Mouse (Mus musculus) CH12.LX (cell line): ENCODE measurements around the gene Spdef. TPM values are rescaled to one million over a fixed set of nuclear protein-coding genes. Genes with fewer than 3 reads are reported as not detected.

Source experiments
- DNase-seq: peaks from one replicate; pipeline ENCODE4 v3.0.0-alpha.2; 2013; ENCODE audit errors: extremely low read depth
- H3K27ac ChIP-seq: 2 replicates; pipeline ENCODE4 v1.5.1; 2012; ENCODE audit warnings: low read depth, mild to moderate bottlenecking, control low read depth, moderate library complexity; ENCODE audit not compliant: insufficient read depth
- H3K27me3 ChIP-seq: replicated peaks from 2 replicates; pipeline ENCODE3; 2012; ENCODE audit warnings: inconsistent platforms
- H3K36me3 ChIP-seq, 2 experiments: replicated peaks in 1 of 2; 2 replicates each; pipeline versions ENCODE3 to v1.6.1; 2012; ENCODE audit warnings: inconsistent platforms in 1 of 2, low read length in 1 of 2, mild to moderate bottlenecking in 1 of 2, mixed read lengths in 1 of 2, moderate library complexity in 1 of 2; ENCODE audit not compliant: control insufficient read depth in 1 of 2, insufficient read depth in 1 of 2
- H3K4me1 ChIP-seq, 2 experiments: 2 replicates each; pipeline ENCODE4 v1.6.1; 2012; ENCODE audit warnings: inconsistent platforms in 1 of 2, moderate library complexity in 1 of 2; ENCODE audit not compliant: insufficient read depth in 2 of 2, control insufficient read depth in 1 of 2
- H3K4me2 ChIP-seq: 2 replicates; pipeline ENCODE4 v1.6.1; 2012; ENCODE audit warnings: low read depth, mild to moderate bottlenecking, control low read depth; ENCODE audit not compliant: poor library complexity, insufficient read depth, severe bottlenecking
- H3K4me3 ChIP-seq, 3 experiments: fragments of 150-350 bp in 1 of 3; sonication (generic) in 1 of 3; replicated peaks in 1 of 3; 2 replicates each; pipeline versions ENCODE3 to v1.5.1; 2011 to 2012; ENCODE audit warnings: low read depth in 2 of 3, low read length in 2 of 3, mild to moderate bottlenecking in 2 of 3, moderate library complexity in 2 of 3, control low read depth in 1 of 3, improper control_type of control experiment in 1 of 3, inconsistent platforms in 1 of 3, mixed read lengths in 1 of 3; ENCODE audit not compliant: poor library complexity in 1 of 3
- H3K79me2 ChIP-seq: replicated peaks from 2 replicates; pipeline ENCODE4 v1.6.1; 2012; ENCODE audit warnings: mild to moderate bottlenecking, moderate library complexity; ENCODE audit not compliant: control insufficient read depth, poor library complexity, insufficient read depth, severe bottlenecking; ENCODE audit errors: extremely low read depth
- H3K9ac ChIP-seq: 2 replicates; pipeline ENCODE4 v1.6.1; 2012; ENCODE audit warnings: low read depth, mild to moderate bottlenecking, control low read depth, moderate library complexity; ENCODE audit not compliant: insufficient read depth
- H3K9me3 ChIP-seq: replicated peaks from 2 replicates; pipeline ENCODE3; 2012; ENCODE audit warnings: low read length, inconsistent platforms, mixed read lengths
- BHLHE40 ChIP-seq: IDR thresholded peaks from 2 replicates; pipeline ENCODE4 v1.6.1; 2011; ENCODE audit warnings: mild to moderate bottlenecking, low read depth, low read length, improper control_type of control experiment
- CHD1 ChIP-seq: IDR thresholded peaks from 2 replicates; pipeline ENCODE4 v1.6.1; 2012; ENCODE audit warnings: low read depth, low read length, improper control_type of control experiment, inconsistent platforms
- CHD2 ChIP-seq: IDR thresholded peaks from 2 replicates; pipeline ENCODE4 v1.6.1; 2011; ENCODE audit warnings: low read length, improper control_type of control experiment
- CTCF ChIP-seq, 2 experiments: IDR thresholded peaks in 1 of 2; conservative IDR thresholded peaks in 1 of 2; 2 replicates each; pipeline ENCODE4 v1.5.1; 2011 to 2012; ENCODE audit warnings: low read depth in 2 of 2, low read length in 2 of 2, improper control_type of control experiment in 1 of 2, inconsistent platforms in 1 of 2, mild to moderate bottlenecking in 1 of 2, moderate library complexity in 1 of 2
- E2F4 ChIP-seq: IDR thresholded peaks from 2 replicates; pipeline ENCODE4 v1.6.1; 2011; ENCODE audit warnings: low read depth, low read length, improper control_type of control experiment; ENCODE audit not compliant: insufficient replicate concordance
- ELF1 ChIP-seq: IDR thresholded peaks from 2 replicates; pipeline ENCODE4 v1.6.1; 2014; ENCODE audit warnings: low read depth, mild to moderate bottlenecking, inconsistent platforms, low read length, improper control_type of control experiment
- ETS1 ChIP-seq: conservative IDR thresholded peaks from 2 replicates; pipeline ENCODE4 v1.6.1; 2012; ENCODE audit warnings: low read depth, mild to moderate bottlenecking, inconsistent platforms, low read length, improper control_type of control experiment, moderate library complexity
- GABPA ChIP-seq: IDR thresholded peaks from 2 replicates; pipeline ENCODE4 v1.6.1; 2012; ENCODE audit warnings: low read depth, low read length, improper control_type of control experiment, inconsistent platforms; ENCODE audit not compliant: insufficient replicate concordance
- HCFC1 ChIP-seq: IDR thresholded peaks from 2 replicates; pipeline ENCODE4 v1.6.1; 2012; ENCODE audit warnings: low read depth, mild to moderate bottlenecking, inconsistent platforms, low read length, improper control_type of control experiment
- IRF4 ChIP-seq: IDR thresholded peaks from 2 replicates; pipeline ENCODE4 v1.6.1; 2014; ENCODE audit warnings: low read depth, mild to moderate bottlenecking, inconsistent platforms, low read length, improper control_type of control experiment
- JUND ChIP-seq: conservative IDR thresholded peaks from 2 replicates; pipeline ENCODE4 v1.6.1; 2011; ENCODE audit warnings: low read depth, low read length, improper control_type of control experiment
- KAT2A ChIP-seq: IDR thresholded peaks from 2 replicates; pipeline ENCODE4 v1.6.1; 2012; ENCODE audit warnings: low read length, improper control_type of control experiment, inconsistent platforms; ENCODE audit not compliant: insufficient replicate concordance
- MAZ ChIP-seq: IDR thresholded peaks from 2 replicates; pipeline ENCODE4 v1.6.1; 2012; ENCODE audit warnings: low read depth, mild to moderate bottlenecking, inconsistent platforms, low read length, improper control_type of control experiment, moderate library complexity
- MEF2A ChIP-seq: IDR thresholded peaks from 2 replicates; pipeline ENCODE4 v1.6.1; 2014; ENCODE audit warnings: low read depth, mild to moderate bottlenecking, inconsistent platforms, low read length, improper control_type of control experiment, borderline replicate concordance
- NELFE ChIP-seq: IDR thresholded peaks from 2 replicates; pipeline ENCODE4 v1.6.1; 2011; ENCODE audit warnings: low read depth, low read length, improper control_type of control experiment
- NRF1 ChIP-seq: IDR thresholded peaks from 2 replicates; pipeline ENCODE4 v1.6.1; 2014; ENCODE audit warnings: low read depth, mild to moderate bottlenecking, inconsistent platforms, low read length, improper control_type of control experiment, moderate library complexity
- PAX5 ChIP-seq: IDR thresholded peaks from 2 replicates; pipeline ENCODE4 v1.6.1; 2012; ENCODE audit warnings: low read length, inconsistent platforms, mixed read lengths
- POLR2A ChIP-seq: IDR thresholded peaks from 2 replicates; pipeline ENCODE4 v1.6.1; 2011; ENCODE audit warnings: low read depth, mild to moderate bottlenecking, improper control_type of control experiment, low read length
- POLR2AphosphoS2 ChIP-seq: IDR thresholded peaks from 2 replicates; pipeline ENCODE4 v1.6.1; 2011; ENCODE audit warnings: low read depth, low read length, improper control_type of control experiment
- RCOR1 ChIP-seq: conservative IDR thresholded peaks from 2 replicates; pipeline ENCODE4 v1.6.1; 2012; ENCODE audit warnings: low read depth, mild to moderate bottlenecking, inconsistent platforms, low read length, improper control_type of control experiment
- SIN3A ChIP-seq: IDR thresholded peaks from 2 replicates; pipeline ENCODE4 v1.6.1; 2012; ENCODE audit warnings: low read length, improper control_type of control experiment, inconsistent platforms
- TBP ChIP-seq: conservative IDR thresholded peaks from 2 replicates; pipeline ENCODE4 v1.6.1; 2011; ENCODE audit warnings: low read depth, low read length, improper control_type of control experiment
- TCF12 ChIP-seq: IDR thresholded peaks from 2 replicates; pipeline ENCODE4 v1.6.1; 2014; ENCODE audit warnings: low read depth, mild to moderate bottlenecking, inconsistent platforms, low read length, improper control_type of control experiment
- USF1 ChIP-seq: IDR thresholded peaks from 2 replicates; pipeline ENCODE4 v1.6.1; 2014; ENCODE audit warnings: low read depth, mild to moderate bottlenecking, inconsistent platforms, low read length, improper control_type of control experiment
- ZKSCAN1 ChIP-seq: IDR thresholded peaks from 2 replicates; pipeline ENCODE4 v1.6.1; 2012; ENCODE audit warnings: low read depth, inconsistent platforms, low read length, improper control_type of control experiment, borderline replicate concordance
- ZMIZ1 ChIP-seq: IDR thresholded peaks from 2 replicates; pipeline ENCODE4 v1.6.1; 2012; ENCODE audit warnings: low read depth, mild to moderate bottlenecking, inconsistent platforms, low read length, improper control_type of control experiment
- ZNF384 ChIP-seq: IDR thresholded peaks from 2 replicates; pipeline ENCODE4 v1.6.1; 2012; ENCODE audit warnings: low read depth, low read length, improper control_type of control experiment, inconsistent platforms
- dilution Hi-C: fragments of 300-500 bp; cut with MboI; formaldehyde crosslinking; loops from 2 replicates; pipeline ENCODE4 v1.14.3; 2020; ENCODE audit warnings: low sequenced_read_pairs; ENCODE audit not compliant: extremely low pct_unique_long_range_greater_than_20kb, extremely low pct_ligation_motif_present
- in situ Hi-C: fragments of 300-500 bp; cut with MboI; formaldehyde crosslinking; loops from 3 replicates; pipeline ENCODE4 v1.14.3; 2019; ENCODE audit warnings: low sequenced_read_pairs, low pct_ligation_motif_present, low pct_unique_long_range_greater_than_20kb, mixed read lengths
- polyA plus RNA-seq: library from polyadenylated mRNA; unstranded; fragments of >175 nt; gene quantifications from 2 replicates; pipeline ENCODE4 v1.2.1, GENCODE M21; 2012; ENCODE audit warnings: low read depth; ENCODE audit not compliant: insufficient read length
- total RNA-seq, 2 experiments: library from RNA; depleted of rRNA; stranded (reverse); fragments of 300-350 nt in 1 of 2; fragments of >200 nt in 1 of 2; gene quantifications; 2 replicates each; pipeline ENCODE4 v1.2.3; 2012 to 2014

Spdef gene
- total and polyA plus RNA-seq, 3 experiments: not detected

DNA sequence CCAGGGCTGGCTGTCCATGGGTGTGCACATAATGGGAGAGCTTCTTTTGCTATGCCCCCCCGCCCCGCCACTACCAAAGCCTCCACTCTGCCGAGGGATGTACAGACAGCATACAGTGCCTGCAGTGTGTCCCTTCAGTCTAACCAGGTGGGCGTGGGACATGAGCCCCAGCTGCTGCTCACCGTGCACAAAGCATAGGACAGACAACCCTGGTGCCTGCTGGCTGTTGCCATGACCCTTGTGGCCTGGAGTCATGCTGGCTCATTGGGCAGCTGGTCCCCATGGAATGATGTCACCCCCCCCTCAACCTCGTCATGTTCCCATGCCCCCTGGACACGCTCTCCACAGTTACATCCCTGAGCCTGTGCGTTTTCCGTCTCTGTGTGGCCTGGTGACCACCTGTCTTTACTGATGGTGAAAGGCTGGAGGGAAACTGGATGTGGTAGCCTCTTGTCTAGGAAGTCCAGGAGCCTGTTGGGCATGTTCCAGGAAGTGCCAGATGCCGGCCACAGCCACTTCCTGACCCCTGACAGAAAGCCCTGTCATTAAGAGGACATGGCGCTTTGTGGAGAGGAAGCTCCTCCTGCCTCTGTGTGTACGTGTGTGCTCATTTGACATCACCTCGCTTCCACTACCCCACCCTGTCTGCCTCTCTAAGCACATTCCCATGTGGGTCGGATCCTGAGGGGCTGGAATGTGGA, 37.6 kb downstream of the Spdef start:
- in situ Hi-C loops: no loop called here
- TF ChIP-seq POLR2AphosphoS2 (no peak), RCOR1 (no peak), IRF4 (no peak), MEF2A (no peak), MAZ (no peak), NRF1 (no peak), ELF1 (no peak), ETS1 (no peak), BHLHE40 (no peak), CHD2 (no peak), ZMIZ1 (no peak), E2F4 (no peak), KAT2A (no peak), NELFE (no peak), ZNF384 (no peak), ZKSCAN1 (no peak), HCFC1 (no peak), USF1 (no peak), PAX5 (no peak)
- dilution Hi-C loops: no loop called here
- no peaks in the 10 kb centered on the region for H3K4me1 ChIP-seq
- no peak overlapping the region for H3K27ac ChIP-seq
- H3K79me2 ChIP-seq: no peaks in the 10 kb centered on the region
- no peak overlapping the region for H3K9ac ChIP-seq
- no peak overlapping the region for H3K4me2 ChIP-seq
- no peak overlapping the region for H3K4me3 ChIP-seq
- DNase-seq: no peak
- no peaks in the 10 kb centered on the region for H3K27me3 ChIP-seq
- peaks cover 0 to 11% of the 10 kb centered on the region in 2 experiments for H3K36me3 ChIP-seq
- H3K9me3 ChIP-seq: peaks cover 7% of the 10 kb centered on the region

DNA sequence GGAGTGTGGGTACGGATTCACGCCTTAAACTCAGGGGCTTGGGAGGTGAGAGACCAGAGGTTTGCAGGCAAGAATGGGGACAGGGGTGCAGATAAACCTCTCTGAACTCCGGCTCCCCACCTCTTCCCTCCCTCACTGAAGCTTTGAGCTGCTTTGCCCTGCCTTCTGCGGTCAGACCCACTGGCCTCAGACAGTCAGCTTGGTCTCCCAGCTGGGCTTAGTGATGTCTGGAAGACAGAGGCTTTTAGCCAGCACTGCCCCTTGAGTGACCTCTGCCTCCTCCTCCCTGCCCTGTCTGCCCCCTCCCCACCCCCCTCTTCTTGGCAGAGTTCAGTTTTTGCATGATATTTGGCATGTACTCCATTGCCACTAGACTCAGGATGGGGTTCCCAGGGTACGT, 42.4 kb downstream of the Spdef start:
- in situ Hi-C loops (no loop called here), dilution Hi-C loops (no loop called here)

More for the DNA sequence above, 42.4 kb downstream of the Spdef start:
- Histone ChIP-seq H3K79me2 (no peaks in the 10 kb centered on the region), H3K9me3 (no peaks in the 10 kb centered on the region), H3K36me3 (peaks cover 0 to 12% of the 10 kb centered on the region in 2 experiments), H3K27ac (no peak overlapping the region), H3K4me1 (no peaks in the 10 kb centered on the region), H3K4me3 (no peak overlapping the region), H3K9ac (no peak overlapping the region), H3K27me3 (no peaks in the 10 kb centered on the region), H3K4me2 (no peak overlapping the region)
- TF ChIP-seq POLR2A: no peak
- TF ChIP-seq JUND: no peak
- no peak for TF ChIP-seq CHD1
- no peak for TF ChIP-seq IRF4
- no peak for TF ChIP-seq E2F4
- no peak for TF ChIP-seq KAT2A
- TF ChIP-seq NELFE: no peak
- TF ChIP-seq POLR2AphosphoS2: no peak
- TF ChIP-seq CTCF (conservative IDR thresholded peaks at IDR 0.05 in 1 of 2, IDR thresholded peaks at IDR 0.05 in 1 of 2; ENCODE audit: low read depth in 2 of 2, low read length in 2 of 2): no peak
- no peak for TF ChIP-seq SIN3A
- no peak for TF ChIP-seq GABPA
- TF ChIP-seq CHD2: no peak
- TF ChIP-seq TBP: no peak
- no peak for TF ChIP-seq NRF1
- no peak for TF ChIP-seq ZKSCAN1
- no peak for TF ChIP-seq RCOR1
- TF ChIP-seq USF1: no peak
- TF ChIP-seq TCF12: no peak
- no peak for DNase-seq
